Mouse (Mus musculus) adrenal gland, adult 8-10 months (tissue): Measurements from ENCODE around the gene Atpaf2. TPM values are rescaled to one million over a fixed set of nuclear protein-coding genes. Genes with fewer than 3 reads are reported as not detected.

Experiments
- total RNA-seq, 4 experiments: library from RNA; stranded (reverse); gene quantifications; 2 replicates each; pipeline ENCODE4 v1.2.4; 2022

The Atpaf2 gene
- total RNA-seq, 4 experiments from 2014 or later, result 53.4 to 66.5 (median 61.3) TPM

Other genes with a start within 250 kb of the Atpaf2 start
- gene Srebf1, start 195.9 kb downstream of the Atpaf2 start, total RNA-seq, result 100 to 1,000 TPM; 165 to 367 (median 213) TPM
- gene Tom1l2, start 65.6 kb downstream of the Atpaf2 start, total RNA-seq, result 100 to 1,000 TPM in 3 of 4 experiments, 10 to 100 TPM in 1; 98.4 to 137 (median 112) TPM
- 1 to 10 TPM; 1.8 to 3.8 (median 2.7) TPM for gene Drc3, start 65.1 kb downstream of the Atpaf2 start, total RNA-seq
- 10 to 100 TPM; 40.3 to 53.1 (median 48.5) TPM for gene Gid4, start 1.3 kb downstream of the Atpaf2 start, total RNA-seq
- gene Drg2, start 36.1 kb upstream of the Atpaf2 start, total RNA-seq, result 10 to 100 TPM; 59.8 to 68.9 (median 63.5) TPM
- gene Myo15, start 50.9 kb upstream of the Atpaf2 start, total RNA-seq, result under 1 TPM; 0.09 to 0.74 (median 0.39) TPM
- 100 to 1,000 TPM; 111 to 122 (median 113) TPM for gene Alkbh5, start 117.9 kb upstream of the Atpaf2 start, total RNA-seq